18 mouse cellular contexts compared by ENCODE assay signal in the genomic region with DNA sequence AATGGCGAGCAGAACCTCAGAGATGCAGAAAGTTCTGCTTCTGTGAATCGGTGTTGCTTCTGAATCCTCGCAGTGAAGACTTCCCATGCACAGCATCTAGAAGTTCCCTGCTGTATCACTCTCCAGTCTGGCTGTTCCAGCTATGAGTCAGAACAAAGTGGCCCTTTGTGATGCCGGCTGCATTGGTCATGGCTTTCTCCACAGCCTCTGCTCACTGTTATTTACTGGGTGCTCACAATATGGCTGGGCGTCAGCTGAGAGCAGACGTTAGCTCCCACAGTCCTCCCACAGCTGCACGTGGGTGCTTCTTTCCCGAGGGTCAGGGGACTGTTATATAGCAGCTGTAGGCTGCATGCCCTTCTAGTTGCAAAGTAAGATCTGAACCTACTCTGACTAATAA. TPM values are rescaled to one million over a fixed set of nuclear protein-coding genes. Genes with fewer than 3 reads are reported as not detected.
DNase-seq lines count a peak whose midpoint lies in the region; ATAC-seq and TF ChIP-seq lines count a peak whose summit lies in the region.
"Had no signal": no experiment of that assay in that cellular context is flagged by ENCODE, and none has a peak within 500 bp of the region (broad histone marks: within the 10 kb centered on the region; RNA-seq: fewer than 3 reads in every experiment).

No protein-coding gene starts in this region.

- no peak overlapping the region for H3K27ac ChIP-seq in hindbrain, embryonic 11.5 days (ENCODE audit: low read depth, low read length)
- H3K27ac ChIP-seq in hindbrain, embryonic 13.5 days: no peak overlapping the region
- peak overlapping the region; percentile 54 for H3K27ac ChIP-seq in left cerebral cortex, adult 2 months
- H3K27ac ChIP-seq: embryonic facial prominence, embryonic 13.5 days; forebrain, embryonic 10.5 days; gastrocnemius, adult 2 months; limb, embryonic 15.5 days had no signal

- no peaks in the 10 kb centered on the region for H3K9me3 ChIP-seq in hindbrain, embryonic 11.5 days (ENCODE audit: control insufficient read depth, low read length)
- H3K9me3 ChIP-seq in hindbrain, embryonic 13.5 days: no peaks in the 10 kb centered on the region
- H3K9me3 ChIP-seq: embryonic facial prominence, embryonic 13.5 days; forebrain, embryonic 10.5 days; G1E; limb, embryonic 15.5 days had no signal

- ATAC-seq in hindbrain, embryonic 11.5 days (ENCODE audit: low FRiP score): 0 out of 2 replicates have a peak, but pooled peaks have one; percentile 21
- no peak for ATAC-seq in hindbrain, embryonic 13.5 days (ENCODE audit: low FRiP score)
- ATAC-seq: intestine, embryonic 16.5 days had no signal

- no peak overlapping the region for H3K4me2 ChIP-seq in hindbrain, embryonic 11.5 days (replicated peaks; ENCODE audit: low read depth, low read length)
- H3K4me2 ChIP-seq in hindbrain, embryonic 13.5 days: no peak overlapping the region
- H3K4me2 ChIP-seq: embryonic facial prominence, embryonic 13.5 days; limb, embryonic 15.5 days; lung, embryonic 14.5 days had no signal

- H3K27me3 ChIP-seq in hindbrain, embryonic 11.5 days (ENCODE audit: control insufficient read depth, insufficient read depth, low read length): no peaks in the 10 kb centered on the region
- no peaks in the 10 kb centered on the region for H3K27me3 ChIP-seq in hindbrain, embryonic 13.5 days
- H3K27me3 ChIP-seq: embryonic facial prominence, embryonic 13.5 days; limb, embryonic 15.5 days had no signal

- intact Hi-C loops in left cerebral cortex, adult 2 months (cut with DNase I): no loop called here

- TF ChIP-seq CTCF in left cerebral cortex, adult 2 months (IDR thresholded peaks at IDR 0.05): no peak

- no peak overlapping the region for H3K9ac ChIP-seq in hindbrain, embryonic 11.5 days (ENCODE audit: low read depth, low read length)
- H3K9ac ChIP-seq in hindbrain, embryonic 13.5 days: no peak overlapping the region
- H3K9ac ChIP-seq: embryonic facial prominence, embryonic 13.5 days; limb, embryonic 15.5 days; lung, embryonic 14.5 days had no signal

- 0 out of 2 replicates have a peak, but pooled peaks cover 2% of the 10 kb centered on the region for H3K4me1 ChIP-seq in hindbrain, embryonic 11.5 days (replicated peaks; ENCODE audit: control insufficient read depth, insufficient read depth, low read length)
- peaks cover 23% of the 10 kb centered on the region for H3K4me1 ChIP-seq in hindbrain, embryonic 13.5 days (replicated peaks)
- H3K4me1 ChIP-seq: embryonic facial prominence, embryonic 13.5 days; limb, embryonic 15.5 days had no signal

- no peaks in the 10 kb centered on the region for H3K36me3 ChIP-seq in hindbrain, embryonic 11.5 days (ENCODE audit: control insufficient read depth, insufficient read depth, low read length)
- H3K36me3 ChIP-seq in hindbrain, embryonic 13.5 days: no peaks in the 10 kb centered on the region
- H3K36me3 ChIP-seq: embryonic facial prominence, embryonic 13.5 days; forebrain, embryonic 10.5 days; G1E; limb, embryonic 15.5 days had no signal

- WGBS in hindbrain, embryonic 11.5 days: 67% methylated on average over 8 of the region's 8 CpGs
- WGBS in hindbrain, embryonic 13.5 days: 56% methylated on average over 8 of the region's 8 CpGs

- no peak overlapping the region for H3K4me3 ChIP-seq in hindbrain, embryonic 11.5 days (ENCODE audit: low read depth, low read length)
- H3K4me3 ChIP-seq in hindbrain, embryonic 13.5 days: no peak overlapping the region
- no peak overlapping the region for H3K4me3 ChIP-seq in left cerebral cortex, adult 2 months
- H3K4me3 ChIP-seq: embryonic facial prominence, embryonic 13.5 days; forebrain, embryonic 10.5 days; gastrocnemius, adult 2 months; limb, embryonic 15.5 days had no signal

- DNase-seq in hindbrain, embryonic 11.5 days (ENCODE audit: low spot score): no peak
- DNase-seq in right cerebral cortex, adult 18-20 months: peak; percentile 71
- no peak for DNase-seq in right cerebral cortex, postnatal 4 days
- peak; percentile 31 to 48 for DNase-seq in left cerebral cortex, adult 2 months (ENCODE audit: extremely low spot score in 1 of 2, low spot score in 2 of 2)
- peak; percentile 69 for DNase-seq in telencephalon, adult 2 months (ENCODE audit: low read depth, low spot score)
- DNase-seq in B cell, adult 2 months: no peak
- no peak for DNase-seq in cerebellum, postnatal 10 days
- DNase-seq: adrenal gland, postnatal 14 days; gastrocnemius, adult 2 months; kidney, postnatal 14 days; lung, embryonic 14.5 days; spleen, adult 18-20 months had no signal

RNA-seq across cellular contexts. Expression of a gene that starts 58.6 kb away (rescaled TPM):
- polyA plus RNA-seq in hindbrain, embryonic 11.5 days (2014; fragmentation: Nextera tagmentation; extraction: Ambion mirVana): 78.1 and 83.3 TPM in 2 replicates
- polyA plus RNA-seq in hindbrain, embryonic 13.5 days (2015; fragmentation: Nextera tagmentation; extraction: Ambion mirVana): 88.1 and 93.8 TPM in 2 replicates
- total RNA-seq in left cerebral cortex, adult 2 months (2021): 10 to 100 TPM; 23.5 to 26.4 TPM

Comparison
In these comparisons a context has a peak if more than half of its experiments do, and no peak if none do; other contexts are left out.
1. DNase-seq: peak in right cerebral cortex, adult 18-20 months (single experiment), left cerebral cortex, adult 2 months (2 of 2) and telencephalon, adult 2 months (single experiment); none in hindbrain, embryonic 11.5 days (single experiment), right cerebral cortex, postnatal 4 days (single experiment), B cell, adult 2 months (0 of 2) and cerebellum, postnatal 10 days (0 of 2).